Mouse (Mus musculus): ENCODE measurements around the gene Atg5.

DNA sequence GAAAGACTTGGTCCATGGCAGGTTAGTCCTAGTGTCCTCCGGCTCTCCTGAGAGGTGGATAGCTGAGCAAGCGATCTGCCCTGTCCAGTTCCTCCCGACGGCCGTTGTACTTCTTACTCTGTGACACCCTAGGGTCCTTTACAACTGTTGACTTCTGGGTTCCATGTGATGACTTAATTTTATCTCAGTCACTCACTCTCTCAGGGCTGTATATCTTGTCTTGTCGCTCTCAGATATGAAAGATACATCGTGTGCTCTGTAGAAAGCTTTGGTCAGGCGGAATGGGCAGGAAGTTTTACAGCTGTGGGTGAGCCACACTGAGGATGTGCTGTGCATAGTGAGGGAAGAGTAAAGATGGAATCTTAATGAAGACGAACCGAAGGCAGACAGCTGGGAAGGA lies 86.2 kb downstream of the Atg5 start:
- TF ChIP-seq USF1 (IDR thresholded peaks at IDR 0.05; ENCODE audit: low read depth): no peak
- TF ChIP-seq MAX (IDR thresholded peaks at IDR 0.05; ENCODE audit: low read depth): no peak
- no peak for TF ChIP-seq REST (IDR thresholded peaks at IDR 0.05; ENCODE audit: insufficient read depth, insufficient read length)
- no peak for TF ChIP-seq POLR2A (IDR thresholded peaks at IDR 0.05; ENCODE audit: insufficient read length, low read depth)
- no peak for TF ChIP-seq TCF12 (IDR thresholded peaks at IDR 0.05; ENCODE audit: insufficient read depth, poor library complexity, severe bottlenecking)
- no peak for TF ChIP-seq MYOD1 (IDR thresholded peaks at IDR 0.05; ENCODE audit: control insufficient read depth in 1 of 3, insufficient read length in 2 of 3, low read depth in 2 of 3)
- TF ChIP-seq CEBPB (IDR thresholded peaks at IDR 0.05; ENCODE audit: insufficient read depth, poor library complexity, severe bottlenecking): no peak
- no peak for TF ChIP-seq POLR2AphosphoS2 (IDR thresholded peaks at IDR 0.05; ENCODE audit: insufficient read length, low read depth)
- TF ChIP-seq TCF3 (IDR thresholded peaks at IDR 0.05; ENCODE audit: insufficient read length, low read depth): no peak
- no peak for TF ChIP-seq E2F4 (IDR thresholded peaks at IDR 0.05; ENCODE audit: insufficient read depth)

All from myocyte (in vitro differentiated cells).